Mouse (Mus musculus) limb, embryonic 11.5 days (tissue): Measurements from ENCODE around the gene Ppara. TPM values are rescaled to one million over a fixed set of nuclear protein-coding genes. Genes with fewer than 3 reads are reported as not detected.
"Not testable (repeated sequence)": the region's sequence is repeated elsewhere in the genome, so short reads cannot be mapped to it uniquely, and the experiment has no call there.

Experiments
- ATAC-seq: fragments of 200-750 bp; cut with Nextera tagmentation; 2 replicates; pipeline ENCODE4 v1.8.0; 2017; ENCODE audit warnings: low read depth; ENCODE audit not compliant: insufficient number of reproducible peaks, low FRiP score, low TSS enrichment
- DNase-seq: peaks from one replicate; pipeline ENCODE4 v3.0.0-alpha.2; 2015; ENCODE audit warnings: low spot score
- H3K27ac ChIP-seq: fragments of 300-500 bp; sonication (generic); replicated peaks from 2 replicates; pipeline ENCODE4 v1.5.1; 2014; ENCODE audit warnings: low read depth, mild to moderate bottlenecking, low read length
- H3K27me3 ChIP-seq: fragments of 300-500 bp; sonication (generic); 2 replicates; pipeline ENCODE4 v1.6.1; 2014; ENCODE audit warnings: mild to moderate bottlenecking, low read length, mixed read lengths; ENCODE audit not compliant: control insufficient read depth, insufficient read depth
- H3K36me3 ChIP-seq: fragments of 300-500 bp; sonication (generic); 2 replicates; pipeline ENCODE4 v1.6.1; 2014; ENCODE audit warnings: mild to moderate bottlenecking, low read length, moderate library complexity, mixed read lengths; ENCODE audit not compliant: control insufficient read depth, insufficient read depth
- H3K4me1 ChIP-seq: fragments of 300-500 bp; sonication (generic); 2 replicates; pipeline ENCODE4 v1.6.1; 2014; ENCODE audit warnings: low read length, mixed read lengths; ENCODE audit not compliant: control insufficient read depth, insufficient read depth
- H3K4me2 ChIP-seq: fragments of 300-500 bp; sonication (generic); 2 replicates; pipeline ENCODE4 v1.6.1; 2014; ENCODE audit warnings: low read depth, mild to moderate bottlenecking, moderate library complexity; ENCODE audit not compliant: severe bottlenecking
- H3K4me3 ChIP-seq: fragments of 300-500 bp; sonication (generic); 2 replicates; pipeline ENCODE4 v1.5.1; 2014; ENCODE audit warnings: low read depth, low read length
- H3K9ac ChIP-seq: fragments of 300-500 bp; sonication (generic); 2 replicates; pipeline ENCODE4 v1.6.1; 2014; ENCODE audit warnings: mild to moderate bottlenecking, low read length
- H3K9me3 ChIP-seq: fragments of 300-500 bp; sonication (generic); 2 replicates; pipeline ENCODE4 v1.6.1; 2016; ENCODE audit warnings: low read length; ENCODE audit not compliant: control insufficient read depth
- WGBS: fragments of 180-500 bp; shearing (Covaris S2); extraction: QIAGEN DNeasy Blood & Tissue Kit; methylation state at CpG from one replicate; pipeline ENCODE4 v1.1.7; 2014; 5-methylcytosine and 5-hydroxymethylcytosine counted together
- polyA plus RNA-seq: library from polyadenylated mRNA; unstranded; fragments of >200 nt; fragmentation: Nextera tagmentation; extraction: Ambion mirVana; gene quantifications from 2 replicates; pipeline ENCODE4 v1.2.1, GENCODE M21; 2014

Ppara gene
- polyA plus RNA-seq, 1 experiment from 2014 or later, result 0.91 TPM

GRCm38 (mm10) chr15:85776771-85777170, 42.0 kb downstream of the Ppara start:
- no peaks in the 10 kb centered on the region for H3K4me1 ChIP-seq
- H3K9me3 ChIP-seq, result no peaks in the 10 kb centered on the region
- 84% methylated on average over 5 of the region's 5 CpGs for WGBS
- H3K4me2 ChIP-seq, result no peak overlapping the region
- H3K4me3 ChIP-seq, result no peak overlapping the region
- no peaks in the 10 kb centered on the region for H3K27me3 ChIP-seq
- H3K27ac ChIP-seq, result no peak overlapping the region
- H3K36me3 ChIP-seq, result no peaks in the 10 kb centered on the region
- ATAC-seq (no peak), DNase-seq (no peak)
- H3K9ac ChIP-seq, result no peak overlapping the region

GRCm38 (mm10) chr15:85778891-85779290, 44.1 kb downstream of the Ppara start:
- not testable (repeated sequence) for H3K4me2 ChIP-seq, H3K9ac ChIP-seq, H3K4me3 ChIP-seq, H3K27ac ChIP-seq, H3K9me3 ChIP-seq, H3K36me3 ChIP-seq, H3K27me3 ChIP-seq, DNase-seq, ATAC-seq, H3K4me1 ChIP-seq
- 90% methylated on average over 6 of the region's 6 CpGs for WGBS

GRCm38 (mm10) chr15:85783146-85783545, 48.4 kb downstream of the Ppara start:
- no peaks in the 10 kb centered on the region for H3K9me3 ChIP-seq
- DNase-seq, result no peak
- H3K27me3 ChIP-seq, result no peaks in the 10 kb centered on the region
- no peak overlapping the region for H3K9ac ChIP-seq
- no peak overlapping the region for H3K27ac ChIP-seq
- H3K4me1 ChIP-seq, result no peaks in the 10 kb centered on the region
- no peak overlapping the region for H3K4me2 ChIP-seq
- H3K36me3 ChIP-seq, result no peaks in the 10 kb centered on the region
- no peak overlapping the region for H3K4me3 ChIP-seq
- no peak for ATAC-seq
- 93% methylated on average over 4 of the region's 4 CpGs for WGBS

- H3K36me3 ChIP-seq, result no peaks in the 10 kb centered on the region
- H3K9me3 ChIP-seq, result no peaks in the 10 kb centered on the region
- WGBS, result 81% methylated on average over 3 of the region's 3 CpGs
- H3K4me1 ChIP-seq, result no peaks in the 10 kb centered on the region
- no peaks in the 10 kb centered on the region for H3K27me3 ChIP-seq
- H3K9ac ChIP-seq, result no peak overlapping the region
- ATAC-seq (no peak), DNase-seq (no peak)
- no peak overlapping the region for H3K4me2 ChIP-seq
- H3K4me3 ChIP-seq, result no peak overlapping the region
- no peak overlapping the region for H3K27ac ChIP-seq
Measured at GRCm38 (mm10) chr15:85784341-85784740, 49.6 kb downstream of the Ppara start.

- no peak for DNase-seq
- Histone ChIP-seq H3K9me3 (no peaks in the 10 kb centered on the region), H3K4me3 (no peak overlapping the region), H3K27me3 (no peaks in the 10 kb centered on the region), H3K9ac (no peak overlapping the region), H3K4me1 (no peaks in the 10 kb centered on the region), H3K4me2 (no peak overlapping the region), H3K27ac (no peak overlapping the region), H3K36me3 (no peaks in the 10 kb centered on the region)
- no peak for ATAC-seq
- 85% methylated on average over 5 of the region's 5 CpGs for WGBS
Measured at GRCm38 (mm10) chr15:85786711-85787110, 51.9 kb downstream of the Ppara start.

GRCm38 (mm10) chr15:85787482-85787881, 52.7 kb downstream of the Ppara start:
- H3K9me3 ChIP-seq, result no peaks in the 10 kb centered on the region
- H3K4me1 ChIP-seq, result no peaks in the 10 kb centered on the region
- no peak overlapping the region for H3K4me2 ChIP-seq
- no peak overlapping the region for H3K27ac ChIP-seq
- no peak overlapping the region for H3K4me3 ChIP-seq
- ATAC-seq (no peak), DNase-seq (no peak)
- H3K27me3 ChIP-seq, result no peaks in the 10 kb centered on the region
- 90% methylated on average over 6 of the region's 6 CpGs for WGBS
- no peaks in the 10 kb centered on the region for H3K36me3 ChIP-seq
- H3K9ac ChIP-seq, result no peak overlapping the region

GRCm38 (mm10) chr15:85788051-85788450, 53.3 kb downstream of the Ppara start:
- no peaks in the 10 kb centered on the region for H3K27me3 ChIP-seq
- no peak overlapping the region for H3K4me3 ChIP-seq
- H3K36me3 ChIP-seq, result no peaks in the 10 kb centered on the region
- no peak for ATAC-seq
- no peaks in the 10 kb centered on the region for H3K9me3 ChIP-seq
- H3K4me1 ChIP-seq, result no peaks in the 10 kb centered on the region
- DNase-seq, result no peak
- H3K9ac ChIP-seq, result no peak overlapping the region
- H3K4me2 ChIP-seq, result no peak overlapping the region
- WGBS, result 89% methylated on average over 4 of the region's 4 CpGs
- H3K27ac ChIP-seq, result no peak overlapping the region

- 76% methylated on average over 16 of the region's 16 CpGs for WGBS
- Histone ChIP-seq H3K27ac (no peak overlapping the region), H3K36me3 (no peaks in the 10 kb centered on the region), H3K9ac (no peak overlapping the region), H3K4me2 (no peak overlapping the region), H3K27me3 (no peaks in the 10 kb centered on the region), H3K4me1 (no peaks in the 10 kb centered on the region), H3K9me3 (no peaks in the 10 kb centered on the region), H3K4me3 (no peak overlapping the region)
- no peak for DNase-seq
- ATAC-seq, result no peak
Measured at GRCm38 (mm10) chr15:85788633-85789032, 53.9 kb downstream of the Ppara start.

- no peak overlapping the region for H3K27ac ChIP-seq
- no peak overlapping the region for H3K4me3 ChIP-seq
- H3K9me3 ChIP-seq, result no peaks in the 10 kb centered on the region
- no peak overlapping the region for H3K4me2 ChIP-seq
- no peak for DNase-seq
- H3K27me3 ChIP-seq, result no peaks in the 10 kb centered on the region
- no peak overlapping the region for H3K9ac ChIP-seq
- WGBS, result 93% methylated on average over 4 of the region's 4 CpGs
- ATAC-seq, result no peak
- no peaks in the 10 kb centered on the region for H3K4me1 ChIP-seq
- H3K36me3 ChIP-seq, result no peaks in the 10 kb centered on the region
Measured at GRCm38 (mm10) chr15:85791449-85791848, 56.7 kb downstream of the Ppara start.
